Mouse (Mus musculus): ENCODE measurements around the gene Wdr59.

- no peak for TF ChIP-seq POLR2A (IDR thresholded peaks at IDR 0.05; ENCODE audit: control insufficient read depth, extremely low read depth, insufficient read depth, low read length, poor library complexity)
- TF ChIP-seq CTCF (IDR thresholded peaks at IDR 0.05; ENCODE audit: borderline replicate concordance, control insufficient read depth, extremely low read depth, insufficient read depth, low read length, poor library complexity) = no peak
Observed at GRCm38 (mm10) chr8:111501724-111502464, 20.0 kb downstream of the Wdr59 start.
